Mouse (Mus musculus) bone marrow macrophage, adult 2 months (primary cell): ENCODE data around the gene Myd88. TPM values are rescaled to one million over a fixed set of nuclear protein-coding genes. Genes with fewer than 3 reads are reported as not detected.

Experiments
- H3K27ac ChIP-seq: 2 replicates; pipeline ENCODE4 v1.5.1; 2012; ENCODE audit warnings: low read depth, low read length; ENCODE audit not compliant: insufficient read depth
- H3K4me1 ChIP-seq: 2 replicates; pipeline ENCODE4 v1.6.1; 2012; ENCODE audit warnings: low read length; ENCODE audit not compliant: control insufficient read depth, insufficient read depth
- H3K4me3 ChIP-seq: 2 replicates; pipeline ENCODE4 v1.5.1; 2012; ENCODE audit warnings: mild to moderate bottlenecking, low read length, moderate library complexity; ENCODE audit not compliant: insufficient read depth
- CTCF ChIP-seq: IDR thresholded peaks from 2 replicates; pipeline ENCODE4 v1.5.1; 2012; ENCODE audit warnings: low read depth, mild to moderate bottlenecking, low read length, moderate library complexity
- POLR2A ChIP-seq: IDR thresholded peaks from 2 replicates; pipeline ENCODE4 v1.6.1; 2012; ENCODE audit warnings: mild to moderate bottlenecking, low read depth, low read length, borderline replicate concordance
- polyA plus RNA-seq: library from polyadenylated mRNA; stranded (reverse); fragments of >200 nt; gene quantifications from 2 replicates; pipeline ENCODE4 v1.2.4, GENCODE M21; 2012; ENCODE audit not compliant: missing spikeins, insufficient read depth, insufficient read length

Gene Myd88
- polyA plus RNA-seq, 1 experiment = 93.5 TPM

DNA sequence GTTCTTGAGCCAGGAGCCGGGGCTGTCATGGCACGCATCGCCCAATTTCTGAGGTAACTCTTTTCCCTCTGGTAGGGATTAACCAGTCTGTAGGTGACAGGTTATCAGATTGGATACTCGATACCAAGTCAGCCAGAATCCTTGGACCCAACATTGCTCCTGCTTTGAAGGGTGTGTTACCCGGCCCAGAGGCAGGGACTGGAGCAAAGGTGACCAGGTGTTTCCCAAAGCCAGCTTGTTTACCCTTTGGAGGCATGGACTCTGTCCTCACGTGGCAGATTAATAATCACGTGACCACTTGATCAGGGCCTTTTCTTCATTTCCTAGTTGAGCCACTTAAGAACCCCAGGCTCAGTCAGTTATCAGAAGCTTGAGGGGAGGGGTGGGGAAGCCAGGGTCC, 1.5 kb upstream of the Myd88 start:
- peak overlapping the region; percentile 80 for H3K4me3 ChIP-seq
- H3K27ac ChIP-seq = peak overlapping the region; percentile 89
- peaks cover 21% of the 10 kb centered on the region for H3K4me1 ChIP-seq
- TF ChIP-seq CTCF (no peak), POLR2A (no peak)

DNA sequence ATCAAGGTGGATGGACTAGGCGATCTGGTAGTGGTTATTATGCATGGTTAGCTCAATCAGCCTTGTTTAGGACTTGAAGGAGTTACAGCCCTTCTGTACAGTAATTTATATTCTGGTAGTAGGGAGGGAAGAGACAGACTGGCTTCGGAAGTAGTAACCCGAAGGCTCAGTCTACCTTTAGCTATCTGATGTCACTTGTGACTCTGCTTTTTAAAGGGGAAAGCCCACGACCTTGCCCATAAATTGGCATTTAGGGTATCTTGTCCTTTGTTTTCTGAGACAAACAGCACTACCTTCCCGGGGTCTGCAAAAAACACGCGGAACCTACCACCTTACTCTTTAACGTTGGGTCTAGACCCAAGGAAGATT, 1.0 kb downstream of the Myd88 start:
- no peak for TF ChIP-seq CTCF
- no peak for TF ChIP-seq POLR2A

DNA sequence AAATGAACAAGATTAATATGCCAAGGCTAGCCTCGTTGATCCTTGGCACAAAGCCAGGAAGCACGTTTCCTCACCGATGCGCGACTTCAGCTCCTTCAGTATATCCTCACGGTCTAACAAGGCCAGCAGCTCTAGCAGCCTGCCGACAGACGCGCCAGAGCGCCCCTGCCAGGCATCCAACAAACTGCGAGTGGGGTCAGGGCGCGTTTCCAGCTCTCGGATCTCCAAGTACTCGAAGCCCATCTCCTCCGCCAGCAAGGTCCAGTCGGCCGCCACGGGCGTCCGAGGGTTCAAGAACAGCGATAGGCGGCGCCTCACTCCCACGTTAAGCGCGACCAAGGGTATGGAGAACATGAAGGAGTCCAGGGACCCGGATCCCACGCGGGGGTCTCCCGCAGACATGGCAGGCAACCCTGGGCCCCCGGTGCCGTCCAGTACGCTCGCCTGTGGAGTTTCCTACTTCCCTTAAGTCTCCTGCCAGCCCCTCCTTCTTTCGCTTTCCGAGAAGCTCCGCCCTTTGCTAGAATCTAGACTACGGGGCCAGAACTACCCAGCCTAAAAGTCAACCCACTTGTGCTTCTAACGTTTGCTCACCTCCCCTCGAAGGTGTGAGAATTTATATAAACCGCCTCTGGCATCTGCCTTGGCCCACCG, 1.5 kb downstream of the Myd88 start, which contains the start of gene Acaa1a:
TSS of gene Acaa1a (plus strand) at position 119 of the 654 bp plus-strand sequence.
- TF ChIP-seq CTCF (no peak), POLR2A (no peak)
- Histone ChIP-seq H3K27ac (peak within 1 kb of the TSS; percentile 89), H3K4me3 (peak within 1 kb of the TSS; percentile 89), H3K4me1 (peaks cover 44% of the 10 kb centered on the region)

More for the DNA sequence above, 1.0 kb downstream of the Myd88 start:
- Histone ChIP-seq H3K27ac (peak overlapping the region; percentile 89), H3K4me3 (peak overlapping the region; percentile 89), H3K4me1 (peaks cover 39% of the 10 kb centered on the region)

- Histone ChIP-seq H3K4me3 (peak overlapping the region; percentile 89), H3K4me1 (peaks cover 47% of the 10 kb centered on the region), H3K27ac (peak overlapping the region; percentile 89)
- TF ChIP-seq CTCF (no peak), POLR2A (no peak)
Observed at GRCm38 (mm10) chr9:119339106-119339505, 2.1 kb downstream of the Myd88 start.

DNA sequence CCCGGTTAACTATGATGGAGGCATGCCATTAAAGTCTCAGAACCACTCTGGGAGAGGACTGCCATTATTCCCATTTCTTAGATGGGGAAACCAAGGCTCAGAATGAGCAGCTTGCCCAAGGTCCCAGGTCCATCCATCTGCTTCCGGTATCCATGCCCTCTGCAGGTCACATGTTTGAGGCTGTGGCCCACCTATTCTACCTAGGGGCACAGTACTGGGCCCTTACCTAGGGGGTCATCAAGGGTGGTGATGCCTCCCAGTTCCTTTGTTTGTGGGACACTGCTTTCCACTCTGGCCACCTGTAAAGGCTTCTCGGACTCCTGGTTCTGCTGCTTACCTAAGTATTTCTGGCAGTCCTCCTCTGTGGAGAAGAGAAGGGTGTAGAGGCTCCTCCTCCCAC, 2.9 kb downstream of the Myd88 start:
- peaks cover 50% of the 10 kb centered on the region for H3K4me1 ChIP-seq
- H3K4me3 ChIP-seq = no peak overlapping the region
- TF ChIP-seq CTCF (no peak), POLR2A (no peak)
- no peak overlapping the region for H3K27ac ChIP-seq

DNA sequence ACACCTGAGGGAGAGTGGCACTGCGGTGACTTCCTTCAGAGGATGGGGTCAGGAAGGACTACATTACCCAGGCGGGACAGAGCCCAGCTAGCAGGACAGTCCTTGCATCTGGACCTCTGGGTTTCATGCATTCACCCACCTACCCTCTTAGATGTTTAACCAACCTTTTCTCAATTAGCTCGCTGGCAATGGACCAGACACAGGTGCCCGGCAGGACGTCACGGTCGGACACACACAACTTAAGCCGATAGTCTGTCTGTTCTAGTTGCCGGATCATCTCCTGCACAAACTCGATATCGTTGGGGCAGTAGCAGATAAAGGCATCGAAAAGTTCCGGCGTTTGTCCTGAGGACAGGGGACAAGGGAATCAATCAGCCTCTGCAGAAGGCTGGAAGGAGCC, 3.4 kb downstream of the Myd88 start:
- H3K4me1 ChIP-seq = peaks cover 48% of the 10 kb centered on the region

GRCm38 (mm10) chr9:119335571-119335970, 5.6 kb downstream of the Myd88 start:
- TF ChIP-seq POLR2A (no peak), CTCF (no peak)
- peaks cover 40% of the 10 kb centered on the region for H3K4me1 ChIP-seq
- no peak overlapping the region for H3K4me3 ChIP-seq
- H3K27ac ChIP-seq = no peak overlapping the region

More for the DNA sequence above, 3.4 kb downstream of the Myd88 start:
- H3K4me3 ChIP-seq = no peak overlapping the region
- no peak overlapping the region for H3K27ac ChIP-seq
- TF ChIP-seq POLR2A = no peak
- no peak for TF ChIP-seq CTCF

DNA sequence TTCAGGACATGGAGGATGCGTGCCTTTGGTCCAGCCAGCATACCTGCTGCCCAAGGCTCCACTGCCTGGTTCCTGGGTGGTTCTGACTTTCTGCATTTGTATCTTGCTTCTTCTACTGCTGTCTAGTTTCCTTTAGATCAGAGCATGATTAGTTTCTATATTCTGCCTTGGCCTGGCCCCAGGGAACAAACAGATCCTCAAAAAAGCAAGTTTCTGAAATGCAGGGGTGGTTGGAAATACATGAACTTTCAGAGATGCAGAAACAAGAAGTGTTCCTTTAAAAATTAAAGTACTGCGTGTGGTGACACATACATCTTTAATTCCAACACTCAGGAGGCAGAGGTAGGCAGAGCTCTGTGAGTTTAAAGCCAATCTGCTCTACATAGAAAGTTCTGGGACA, 6.4 kb downstream of the Myd88 start:
- Histone ChIP-seq H3K27ac (peak overlapping the region; percentile 65), H3K4me3 (peak overlapping the region; percentile 37), H3K4me1 (peaks cover 40% of the 10 kb centered on the region)
- no peak for TF ChIP-seq CTCF
- TF ChIP-seq POLR2A = no peak

GRCm38 (mm10) chr9:119334324-119334723, 6.9 kb downstream of the Myd88 start:
- peak overlapping the region; percentile 65 for H3K27ac ChIP-seq
- peaks cover 40% of the 10 kb centered on the region for H3K4me1 ChIP-seq
- TF ChIP-seq POLR2A (no peak), CTCF (no peak)
- H3K4me3 ChIP-seq = peak overlapping the region; percentile 37

GRCm38 (mm10) chr9:119330186-119330963, 10.8 kb downstream of the Myd88 start:
- Histone ChIP-seq H3K4me3 (no peak overlapping the region), H3K4me1 (peaks cover 40% of the 10 kb centered on the region), H3K27ac (no peak overlapping the region)
- TF ChIP-seq CTCF (no peak), POLR2A (no peak)
